Mouse (Mus musculus): Measurements from ENCODE around the gene Mmp24.
"Not testable (repeated sequence)": the region's sequence is repeated elsewhere in the genome, so short reads cannot be mapped to it uniquely, and the experiment has no call there.

The Mmp24 gene

DNA sequence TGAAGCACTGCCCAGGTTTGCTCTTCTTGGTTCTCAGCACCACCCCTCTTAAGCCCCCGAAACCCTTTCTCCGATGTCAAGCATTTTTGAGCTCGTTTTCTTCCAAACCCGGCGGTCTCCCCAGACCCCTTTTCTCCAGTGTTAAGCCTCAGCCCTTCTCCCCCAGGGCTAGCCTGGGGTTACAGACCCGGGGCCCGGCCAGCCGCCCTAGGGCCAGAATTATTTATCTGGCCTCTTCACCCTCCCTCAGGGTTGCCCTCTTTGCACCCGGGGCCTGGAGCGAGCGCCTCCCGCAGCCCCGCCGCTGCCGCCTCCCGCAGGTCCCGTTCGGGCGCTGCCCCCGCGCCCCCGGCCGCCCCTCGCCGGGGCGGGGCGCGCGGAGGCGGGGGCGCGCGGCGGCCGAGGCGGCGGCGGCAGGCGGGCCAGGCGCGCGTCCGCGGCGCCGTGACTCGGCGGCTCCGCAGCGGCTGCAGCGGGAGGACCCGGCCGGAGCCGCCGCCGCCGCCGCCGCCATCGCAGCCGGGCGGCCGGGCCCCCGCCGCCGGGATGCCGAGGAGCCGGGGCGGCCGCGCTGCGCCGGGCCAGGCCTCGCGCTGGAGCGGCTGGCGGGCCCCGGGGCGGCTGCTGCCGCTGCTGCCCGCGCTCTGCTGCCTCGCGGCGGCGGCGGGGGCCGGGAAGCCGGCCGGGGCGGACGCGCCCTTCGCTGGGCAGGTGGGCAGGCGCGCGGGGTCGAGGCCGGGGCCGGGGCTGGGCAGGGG is at the start of gene Mmp24:
Mmp24 (plus strand) TSS at position 416 of the 758 bp plus-strand sequence.
- DNase-seq (ENCODE audit: low spot score), result no peak

DNA sequence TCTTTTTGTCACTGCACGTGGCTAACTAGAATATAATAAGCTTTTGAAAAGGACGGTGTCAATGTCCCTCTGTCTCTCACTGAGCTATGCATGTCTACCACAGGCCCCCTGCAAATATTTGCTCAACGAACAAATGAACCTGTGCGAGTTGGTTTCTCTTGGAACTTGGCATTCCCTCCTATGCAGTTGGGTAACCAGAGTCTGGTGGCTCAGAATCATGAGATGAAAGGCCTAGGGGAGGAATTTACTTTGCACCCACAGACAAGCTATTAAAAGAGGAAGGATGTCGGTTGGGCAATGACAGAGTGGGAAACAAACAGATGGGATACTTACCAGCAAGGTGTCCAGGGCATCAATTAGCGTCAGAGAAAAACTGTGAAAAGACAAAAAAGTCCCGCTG is 48.8 kb upstream of the Mmp24 start:
- DNase-seq (ENCODE audit: low spot score), result no peak

DNA sequence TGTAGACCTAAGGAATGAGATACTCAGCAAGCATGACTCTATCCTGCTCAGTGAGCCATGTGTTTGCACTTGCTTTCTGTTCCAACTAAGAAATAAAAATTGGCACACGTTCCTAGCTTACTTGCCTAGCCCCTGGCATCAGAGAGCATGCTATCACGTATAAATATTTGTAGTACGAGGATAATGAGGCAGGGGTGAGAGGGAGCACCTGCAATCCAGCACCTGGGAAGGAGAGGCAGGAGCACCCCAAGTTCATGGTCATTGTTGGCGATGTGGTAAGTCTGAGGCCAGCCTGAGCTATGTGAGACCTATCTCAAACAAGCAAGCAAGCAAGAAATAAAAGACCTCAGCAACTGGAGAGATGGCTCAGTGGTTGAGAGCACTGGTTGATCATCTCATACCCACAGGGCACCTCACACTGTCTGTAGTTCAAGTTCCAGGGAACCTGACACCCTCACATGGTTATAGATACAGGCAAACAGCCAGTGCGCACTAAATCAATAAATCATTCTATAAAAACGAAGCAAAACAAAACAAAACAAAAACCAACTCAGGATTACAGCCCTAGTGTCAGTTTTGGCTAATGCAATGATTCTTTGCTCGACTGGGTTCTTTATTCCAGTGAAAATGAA is 47.3 kb upstream of the Mmp24 start:
- DNase-seq (ENCODE audit: low spot score), result no peak

DNA sequence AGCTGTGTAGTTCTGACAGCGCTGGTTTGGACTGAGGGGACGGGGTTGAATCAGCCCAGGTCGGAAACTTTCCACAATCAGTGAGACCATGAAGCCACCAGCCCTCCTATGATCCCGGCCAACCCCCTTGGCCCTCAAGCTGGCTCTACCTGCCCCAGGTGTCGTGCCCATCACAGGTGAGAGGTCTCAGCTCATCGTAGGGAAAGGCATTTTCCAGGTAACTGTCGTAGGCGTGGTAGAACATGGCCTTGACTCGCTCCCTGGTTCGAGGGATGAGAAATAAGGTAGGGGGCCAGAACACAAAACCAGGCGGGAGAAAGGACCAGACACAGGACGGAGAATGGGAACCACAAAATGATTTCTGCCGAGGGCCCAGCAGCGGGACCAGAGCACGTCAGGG is 46.4 kb upstream of the Mmp24 start:
- no peak for DNase-seq (ENCODE audit: low spot score)

DNA sequence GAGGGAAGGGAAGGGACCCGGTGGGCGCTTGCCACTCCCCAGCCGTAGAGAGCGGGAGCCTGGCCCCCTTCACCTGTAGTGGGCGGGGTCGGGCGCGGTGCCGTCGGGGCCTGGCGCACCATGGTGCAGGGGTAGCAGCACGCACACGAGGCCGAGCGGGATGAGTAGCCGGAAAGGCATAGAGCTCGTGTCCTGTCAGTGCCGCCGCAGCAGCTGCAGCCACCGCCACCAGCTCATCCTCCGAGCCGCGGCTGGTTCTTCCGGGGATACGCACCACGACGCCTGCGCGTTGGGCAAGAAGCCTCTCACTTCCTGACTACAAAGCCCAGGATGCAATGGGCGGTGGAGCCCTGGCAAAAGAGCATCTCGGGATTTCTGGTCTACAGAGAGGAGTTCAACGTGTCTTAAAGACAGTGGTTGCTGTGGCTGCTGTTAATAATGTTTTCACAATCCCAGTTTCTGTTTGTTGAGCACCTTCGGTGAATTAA is 45.9 kb upstream of the Mmp24 start, which contains the start of gene Edem2:
Edem2 (minus strand) TSS at position 318 of the 488 bp plus-strand sequence.
- peak; percentile 51 for DNase-seq (ENCODE audit: low spot score)

DNA sequence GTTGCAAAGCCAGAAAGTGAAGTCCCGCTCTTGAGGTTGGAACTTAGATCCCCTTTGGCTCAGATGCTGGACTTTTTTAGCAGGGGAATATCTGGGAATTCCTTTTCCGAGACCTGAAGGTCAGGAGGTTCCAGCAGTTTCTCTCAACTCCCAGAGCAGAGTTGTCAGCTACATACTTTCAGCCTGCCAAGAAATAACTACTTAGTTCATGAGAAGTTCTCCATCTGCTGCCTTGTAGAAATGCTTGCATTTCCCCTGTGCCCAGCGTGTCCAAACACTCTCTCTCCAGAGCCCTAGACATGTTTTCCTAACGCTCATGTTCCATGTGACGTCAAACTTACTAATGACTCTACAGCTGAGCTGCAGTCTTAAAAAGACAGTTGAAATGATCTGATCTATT is 40.1 kb upstream of the Mmp24 start:
- DNase-seq (ENCODE audit: low spot score), result no peak

DNA sequence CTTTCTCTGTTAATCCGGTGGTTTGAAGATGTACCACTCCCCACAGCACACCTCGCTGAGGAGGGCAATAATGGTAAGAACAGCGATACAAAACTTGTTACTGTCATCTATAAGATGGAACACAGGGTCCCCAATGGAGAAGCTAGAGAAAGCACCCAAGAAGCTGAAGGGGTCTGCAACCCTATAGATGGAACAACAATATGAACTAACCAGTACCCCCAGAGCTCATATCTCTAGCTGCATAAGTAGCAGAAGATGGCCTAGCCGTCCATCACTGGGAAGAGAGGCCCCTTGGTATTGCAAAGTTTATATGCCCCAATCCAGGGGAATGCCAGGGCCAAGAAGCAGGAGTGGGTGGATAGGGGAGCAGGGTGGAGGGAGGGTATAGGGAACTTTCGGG is 39.4 kb upstream of the Mmp24 start, which contains the start of gene Gm17581:
Gm17581 (minus strand) TSS at position 101 of the 400 bp plus-strand sequence.
- not testable (repeated sequence) for DNase-seq (ENCODE audit: low spot score)

DNA sequence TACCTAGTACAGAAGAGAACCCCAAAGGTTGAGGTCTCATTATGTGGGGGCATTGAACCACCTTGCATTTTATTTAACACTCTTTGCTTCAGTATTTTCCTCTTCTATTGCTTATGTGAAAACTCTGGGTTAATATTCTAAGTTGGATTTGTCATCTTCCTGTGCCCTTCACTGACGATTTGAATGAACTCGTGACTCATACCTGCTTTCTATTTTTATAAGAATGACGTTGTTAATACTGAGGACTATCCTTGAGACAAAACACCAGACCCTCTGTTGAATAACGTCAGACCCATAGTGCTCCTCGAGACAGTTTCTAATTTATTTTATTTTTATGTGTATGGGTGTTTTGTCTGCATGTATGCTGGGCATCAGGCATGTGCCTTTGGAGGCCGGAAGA is 38.2 kb upstream of the Mmp24 start:
- no peak for DNase-seq (ENCODE audit: low spot score)

DNA sequence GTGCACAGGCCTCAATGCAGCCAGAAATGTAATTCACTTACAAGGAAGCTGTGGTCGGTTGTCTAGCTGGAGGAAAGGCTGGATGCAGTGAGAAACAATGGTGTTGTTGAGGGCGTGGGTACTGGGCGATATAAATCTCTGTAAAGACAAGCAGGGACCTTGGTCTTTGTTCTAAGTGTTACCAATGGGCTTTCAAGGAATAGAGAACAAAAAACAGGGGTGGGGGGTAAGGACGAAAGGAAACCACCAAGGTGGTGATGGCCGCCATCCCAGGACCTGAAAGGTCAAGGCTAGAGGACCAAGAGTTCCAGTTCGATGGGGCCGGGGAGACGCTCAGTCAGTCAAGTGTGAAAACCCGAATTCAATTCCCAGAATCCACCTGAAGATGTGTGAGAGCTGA is 37.3 kb upstream of the Mmp24 start:
- no peak for DNase-seq (ENCODE audit: low spot score)

DNA sequence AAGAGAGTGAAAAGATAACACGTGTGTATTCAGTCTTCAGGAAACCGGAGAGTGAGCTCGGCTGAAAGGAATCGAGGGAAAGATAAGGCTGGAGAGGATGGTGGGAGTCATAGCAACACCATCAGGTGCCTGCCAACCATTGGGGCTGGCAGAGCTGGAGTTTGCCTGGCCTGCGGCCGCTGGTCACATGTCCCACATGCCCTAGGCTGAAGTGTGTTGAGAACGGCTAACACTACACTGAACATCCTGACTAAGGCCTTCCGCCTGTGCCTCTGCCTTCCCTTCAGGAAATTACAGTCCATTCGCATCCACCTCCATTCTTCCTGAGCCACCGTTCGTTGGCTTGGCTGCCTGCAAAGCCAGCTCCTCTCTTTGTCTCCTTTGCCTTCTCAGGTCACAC is 32.9 kb upstream of the Mmp24 start:
- DNase-seq (ENCODE audit: low spot score), result no peak

DNA sequence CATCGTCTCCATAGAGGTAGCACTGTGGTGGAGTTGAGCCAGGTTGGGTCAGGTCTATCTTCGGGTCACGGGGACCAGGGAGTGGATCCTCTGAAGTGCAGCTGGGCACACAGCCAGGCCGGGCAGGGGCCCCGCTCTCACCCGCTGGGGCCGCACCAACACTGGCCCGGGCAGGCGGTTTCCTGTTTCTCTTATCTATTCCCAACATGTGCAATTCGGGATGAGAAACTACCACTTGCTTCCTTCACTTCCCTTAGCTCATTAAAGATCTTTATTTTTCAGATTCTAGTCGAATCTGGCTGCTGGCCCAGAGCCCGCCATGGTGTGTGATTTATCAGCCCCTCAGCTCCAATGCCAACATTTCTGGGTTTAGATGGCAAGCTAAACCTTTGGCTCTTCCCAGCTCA is 32.2 kb upstream of the Mmp24 start:
- no peak for DNase-seq (ENCODE audit: low spot score)

DNA sequence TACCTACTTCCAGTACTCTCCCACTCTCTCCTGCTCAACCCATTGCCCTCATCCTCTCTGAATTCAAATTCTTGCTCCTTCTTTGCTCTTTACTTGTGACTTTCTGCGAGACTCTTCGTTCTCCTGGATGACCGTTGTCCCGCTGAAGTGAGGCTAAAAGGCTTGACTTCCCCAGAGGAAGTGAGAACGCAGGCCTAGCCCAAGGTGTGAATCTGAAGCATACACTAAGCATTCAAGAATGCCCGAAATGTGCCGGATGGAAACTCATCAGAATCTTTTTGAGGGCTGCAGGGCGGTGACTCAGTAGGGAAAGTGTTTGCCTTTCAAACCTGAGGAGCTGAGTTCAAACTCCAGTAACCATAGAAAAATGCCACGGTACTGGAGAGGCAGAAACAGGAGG is 31.8 kb upstream of the Mmp24 start:
- no peak for DNase-seq (ENCODE audit: low spot score)

DNA sequence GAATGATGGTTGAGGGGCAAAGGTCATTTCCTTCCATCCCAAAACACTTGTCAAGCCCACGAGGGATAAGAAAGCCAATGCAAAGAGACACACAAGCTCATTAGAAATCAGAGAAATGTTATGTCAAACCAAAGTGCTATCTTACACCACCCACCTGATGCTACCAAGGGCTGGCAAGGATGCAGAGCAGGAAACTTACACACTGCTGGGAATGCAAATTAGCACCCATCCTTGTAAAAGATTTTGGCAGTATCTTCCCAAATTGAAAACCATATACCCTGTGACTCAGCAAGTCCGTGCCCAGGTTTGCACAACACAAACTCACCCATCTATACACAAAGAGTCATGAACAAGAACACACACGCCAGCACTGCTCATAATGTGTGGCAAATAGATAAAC is 29.7 kb upstream of the Mmp24 start:
- no peak for DNase-seq (ENCODE audit: low spot score)

DNA sequence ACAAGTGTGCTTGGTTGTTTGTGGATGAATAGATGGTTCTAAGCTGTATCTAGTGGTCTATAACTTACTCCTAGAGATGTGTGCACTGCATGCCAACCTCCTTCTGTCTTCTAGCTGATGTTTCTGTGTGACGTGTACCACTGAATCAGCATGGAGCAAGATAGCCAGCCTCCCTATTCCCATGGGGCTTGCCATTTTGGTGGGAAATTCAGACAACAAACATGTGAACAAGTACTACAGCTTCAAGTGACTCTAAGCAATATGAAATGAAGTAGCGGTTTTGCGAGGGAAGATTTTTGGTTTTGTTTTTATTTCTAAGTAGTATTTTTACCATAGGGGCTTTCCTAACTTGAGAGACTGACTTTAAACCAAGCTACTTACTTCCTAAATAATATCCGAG is 25.7 kb upstream of the Mmp24 start:
- no peak for DNase-seq (ENCODE audit: low spot score)

DNA sequence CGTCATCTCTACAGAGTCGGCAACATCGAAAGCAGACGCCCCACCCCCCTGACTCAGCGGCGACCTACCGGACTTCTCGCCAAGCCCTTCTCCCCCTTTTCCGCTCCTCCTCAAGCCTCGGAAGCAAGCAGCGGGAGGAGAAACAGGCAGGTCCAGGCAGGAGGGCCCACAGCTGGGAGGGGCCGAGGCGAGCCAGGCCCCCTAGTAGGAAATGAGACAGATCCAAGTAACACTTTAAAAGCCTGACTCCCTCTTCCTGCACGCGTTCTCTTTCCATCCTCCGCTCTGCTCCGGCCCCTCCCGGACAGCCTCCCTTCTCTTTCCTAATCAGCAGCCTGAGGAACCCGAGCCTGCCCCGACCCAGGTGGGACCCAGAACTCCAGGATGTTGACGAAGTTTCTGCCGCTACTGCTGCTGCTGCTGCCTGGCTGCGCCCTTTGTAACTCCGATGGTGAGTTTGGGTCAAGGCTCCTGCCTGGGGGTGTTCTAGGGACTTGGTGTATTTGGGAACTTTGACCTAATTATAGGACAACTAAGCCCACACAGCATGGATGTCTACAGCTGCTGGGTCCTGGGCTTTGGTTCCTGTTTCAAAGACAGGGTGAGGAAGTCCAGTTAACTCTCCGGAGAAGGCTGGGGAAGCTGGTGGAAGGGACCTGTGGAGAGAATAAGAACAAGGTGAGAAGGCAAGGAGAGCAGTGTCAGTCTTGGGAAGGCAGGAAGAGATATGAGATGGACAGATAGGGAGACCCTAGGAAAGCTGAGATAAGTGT is 23.9 kb upstream of the Mmp24 start, which contains the start of gene Procr:
Procr (plus strand) TSS at position 104 of the 773 bp plus-strand sequence.
- DNase-seq (ENCODE audit: low spot score), result no peak

DNA sequence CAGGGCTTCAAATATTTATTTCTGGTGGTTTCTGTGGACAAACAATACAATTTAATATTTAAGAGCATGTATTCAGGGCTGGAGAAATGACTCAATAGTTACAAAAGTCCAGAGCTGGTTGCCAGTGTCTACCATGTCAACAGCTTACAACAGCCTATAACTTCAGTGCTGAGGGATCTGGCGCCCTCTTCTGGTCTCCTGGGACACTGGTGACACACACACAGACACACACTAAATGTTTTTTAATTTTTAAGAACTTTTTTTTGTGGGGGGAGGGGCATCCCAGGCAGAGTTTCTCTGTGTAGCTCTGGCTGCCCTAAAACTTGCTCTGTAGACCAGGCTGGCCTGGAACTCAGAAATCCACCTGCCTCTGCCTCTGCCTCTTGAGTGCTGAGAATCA is 19.4 kb upstream of the Mmp24 start:
- no peak for DNase-seq (ENCODE audit: low spot score)

DNA sequence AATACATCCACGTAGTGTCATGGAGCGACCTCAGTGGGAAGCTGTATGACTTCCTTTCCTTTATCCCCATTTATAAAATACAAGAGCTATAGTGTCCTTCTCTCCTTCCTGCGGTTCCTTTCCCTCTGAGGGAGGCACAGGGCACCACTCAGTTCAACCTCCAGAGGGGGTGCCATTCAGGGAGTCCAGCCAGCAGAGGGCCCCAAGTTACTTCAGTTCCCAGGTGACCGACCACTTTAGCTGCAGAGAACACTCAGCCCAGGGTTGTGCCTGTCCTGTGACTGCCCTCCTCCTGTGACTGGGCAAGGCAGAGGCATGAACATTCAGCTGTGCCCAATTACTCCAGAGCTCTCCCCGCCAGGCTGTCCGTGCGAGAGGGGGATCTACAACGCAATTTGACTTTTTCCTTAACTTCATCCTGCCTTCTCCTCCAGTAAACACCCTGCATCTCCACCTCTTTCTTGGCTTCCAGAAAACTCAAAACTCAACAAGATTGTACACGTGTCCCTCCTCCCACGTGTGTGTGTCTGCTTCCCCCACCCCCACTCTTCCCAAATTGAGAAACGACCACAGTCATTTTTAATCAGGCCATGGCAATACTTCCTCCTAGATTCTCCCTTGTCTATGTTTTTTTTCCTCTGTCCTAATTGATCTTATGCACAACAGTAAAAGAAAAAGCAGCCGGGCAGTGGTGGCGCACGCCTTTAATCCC is 18.1 kb upstream of the Mmp24 start:
- DNase-seq (ENCODE audit: low spot score), result no peak

DNA sequence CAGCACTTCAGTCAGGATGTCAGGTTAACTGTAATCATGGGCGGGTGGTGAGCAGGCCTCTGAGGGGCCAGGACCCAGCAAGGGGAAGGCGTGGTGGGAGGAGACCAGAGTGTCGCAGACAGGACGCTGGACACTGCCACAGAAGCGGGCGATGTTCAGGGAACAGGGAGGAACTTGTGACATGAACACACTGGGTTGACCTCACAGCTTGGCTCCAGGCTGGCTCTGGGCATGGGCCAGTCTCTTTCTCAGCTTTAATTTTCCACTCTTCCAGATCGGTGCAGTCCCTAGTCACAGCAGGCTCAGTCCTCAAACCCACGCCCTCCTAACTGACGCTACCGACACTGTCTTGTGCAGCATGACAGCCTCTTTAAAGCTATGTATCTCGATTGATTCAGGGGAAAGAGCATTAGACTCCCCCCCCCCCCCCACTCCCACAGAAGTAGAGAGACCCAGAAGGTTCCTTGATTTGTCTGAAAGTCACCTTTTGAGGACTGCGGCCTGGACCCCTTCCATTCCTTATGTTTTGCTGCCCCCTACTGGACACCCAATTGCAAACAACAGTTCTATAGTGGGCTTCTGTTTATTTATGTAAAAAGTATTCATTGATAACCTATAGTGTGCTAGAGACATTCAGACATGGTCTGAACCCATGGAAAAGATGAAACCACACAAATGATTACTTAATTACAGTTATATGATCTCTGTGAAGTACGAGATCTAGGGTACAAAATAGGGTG is 10.3 kb upstream of the Mmp24 start:
- DNase-seq (ENCODE audit: low spot score), result peak; percentile 19

DNA sequence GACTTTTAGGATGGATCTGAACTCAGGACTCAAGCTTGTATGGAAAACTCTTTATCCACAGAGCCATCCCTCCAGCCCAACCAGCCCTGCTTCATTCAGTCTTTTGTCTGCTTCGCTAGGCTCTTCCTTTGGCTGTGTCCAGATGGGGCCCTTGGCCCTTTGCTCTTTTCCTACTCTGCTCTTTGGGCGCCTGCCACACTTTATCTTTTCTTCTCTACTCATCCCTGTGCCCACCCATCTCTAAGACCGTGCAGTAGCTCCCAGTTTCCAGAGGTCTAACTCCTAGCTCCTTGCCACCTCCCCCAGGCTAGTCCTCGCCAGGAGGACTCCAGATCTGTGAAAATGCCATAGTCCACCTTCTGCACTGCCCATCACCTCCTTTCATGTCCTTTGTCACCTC is 1.5 kb upstream of the Mmp24 start:
- DNase-seq (ENCODE audit: low spot score), result no peak

DNA sequence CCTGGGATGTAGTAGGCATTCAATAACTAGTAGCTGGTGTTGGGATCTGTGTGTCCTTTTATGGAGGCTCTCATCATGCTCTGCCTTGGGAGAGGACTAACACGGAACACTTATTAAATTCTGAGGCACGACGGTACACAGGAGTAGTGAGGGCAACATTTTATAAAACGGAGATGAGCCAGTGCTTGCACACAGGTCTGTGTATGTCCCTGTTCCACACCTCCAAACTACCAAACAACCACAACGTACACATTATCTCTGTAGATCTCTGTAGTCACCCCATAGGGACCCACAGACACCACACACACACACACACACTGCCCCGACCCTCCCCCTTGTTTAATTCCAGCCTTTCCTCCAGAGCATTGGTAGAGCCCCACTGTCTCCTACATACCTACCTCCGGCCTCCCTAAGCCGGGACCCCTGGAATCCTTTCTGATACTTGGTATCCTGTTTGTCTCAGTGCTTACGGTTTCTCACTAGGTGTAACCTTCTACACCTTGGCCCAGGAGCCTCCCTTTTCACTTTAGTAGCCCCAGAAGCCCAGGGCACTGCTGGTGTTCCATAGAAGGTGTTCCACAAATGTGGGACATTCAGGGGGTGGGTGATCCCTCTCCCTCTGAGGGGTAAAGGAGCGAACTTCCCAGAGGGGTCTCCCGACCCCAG is 748 bp upstream of the Mmp24 start:
- DNase-seq (ENCODE audit: low spot score), result no peak

All from urinary bladder, postnatal 10 days (tissue).